Mouse (Mus musculus): ENCODE measurements around the gene Stx8.

GRCm38 (mm10) chr11:68244254-68244991 lies 278.4 kb downstream of the Stx8 start:
- TF ChIP-seq CTCF (IDR thresholded peaks at IDR 0.05; ENCODE audit: control insufficient read depth, insufficient read depth, insufficient read length) (no peak), MAX (IDR thresholded peaks at IDR 0.05) (no peak), USF1 (IDR thresholded peaks at IDR 0.05; ENCODE audit: low read depth) (no peak), FOSL1 (IDR thresholded peaks at IDR 0.05; ENCODE audit: insufficient read depth, low read length, poor library complexity, severe bottlenecking) (no peak)
